Mouse (Mus musculus): ENCODE measurements around the gene Tedc2. TPM values are rescaled to one million over a fixed set of nuclear protein-coding genes. Genes with fewer than 3 reads are reported as not detected.

Gene Tedc2
- polyA plus RNA-seq, 1 experiment from 2014 or later, result 11.5 TPM

- no peak overlapping the region for H3K4me2 ChIP-seq
- no peaks in the 10 kb centered on the region for H3K27me3 ChIP-seq
- no peak overlapping the region for H3K9ac ChIP-seq
- no peak overlapping the region for H3K27ac ChIP-seq
- H3K4me1 ChIP-seq, result no peaks in the 10 kb centered on the region
- peaks cover 88% of the 10 kb centered on the region for H3K36me3 ChIP-seq
- H3K4me3 ChIP-seq, result no peak overlapping the region
- H3K9me3 ChIP-seq, result no peaks in the 10 kb centered on the region
- ATAC-seq (ENCODE audit: borderline replicate concordance, extremely low read depth, low FRiP score, low TSS enrichment), result no peak
- WGBS, result 81% methylated on average over 4 of the region's 4 CpGs
These were observed 22.8 kb upstream of the Tedc2 start for GRCm38 (mm10) chr17:24243311-24243969.

GRCm38 (mm10) chr17:24236921-24237320, 16.3 kb upstream of the Tedc2 start:
- ATAC-seq (ENCODE audit: borderline replicate concordance, extremely low read depth, low FRiP score, low TSS enrichment), result no peak
- 88% methylated on average over 7 of the region's 7 CpGs for WGBS
- no peaks in the 10 kb centered on the region for H3K27me3 ChIP-seq
- no peaks in the 10 kb centered on the region for H3K4me1 ChIP-seq
- no peak overlapping the region for H3K4me2 ChIP-seq
- H3K36me3 ChIP-seq, result peaks cover 100% of the 10 kb centered on the region
- H3K4me3 ChIP-seq, result no peak overlapping the region
- no peak overlapping the region for H3K9ac ChIP-seq
- H3K9me3 ChIP-seq, result no peaks in the 10 kb centered on the region
- no peak overlapping the region for H3K27ac ChIP-seq

GRCm38 (mm10) chr17:24236479-24236878, 15.8 kb upstream of the Tedc2 start:
- H3K27ac ChIP-seq, result no peak overlapping the region
- no peaks in the 10 kb centered on the region for H3K4me1 ChIP-seq
- H3K9ac ChIP-seq, result no peak overlapping the region
- H3K27me3 ChIP-seq, result no peaks in the 10 kb centered on the region
- 96% methylated on average over 1 of the region's 1 CpGs for WGBS
- peaks cover 99% of the 10 kb centered on the region for H3K36me3 ChIP-seq
- ATAC-seq (ENCODE audit: borderline replicate concordance, extremely low read depth, low FRiP score, low TSS enrichment), result no peak
- H3K4me2 ChIP-seq, result no peak overlapping the region
- H3K9me3 ChIP-seq, result no peaks in the 10 kb centered on the region
- no peak overlapping the region for H3K4me3 ChIP-seq

GRCm38 (mm10) chr17:24227941-24228340, 7.3 kb upstream of the Tedc2 start:
- no peak for ATAC-seq (ENCODE audit: borderline replicate concordance, extremely low read depth, low FRiP score, low TSS enrichment)
- H3K4me3 ChIP-seq, result no peak overlapping the region
- H3K9ac ChIP-seq, result no peak overlapping the region
- WGBS, result 85% methylated on average over 7 of the region's 7 CpGs
- H3K36me3 ChIP-seq, result peaks cover 93% of the 10 kb centered on the region
- no peak overlapping the region for H3K4me2 ChIP-seq
- H3K27ac ChIP-seq, result no peak overlapping the region
- no peaks in the 10 kb centered on the region for H3K27me3 ChIP-seq
- no peaks in the 10 kb centered on the region for H3K4me1 ChIP-seq
- no peaks in the 10 kb centered on the region for H3K9me3 ChIP-seq

- Histone ChIP-seq H3K4me1 (no peaks in the 10 kb centered on the region), H3K36me3 (peaks cover 86% of the 10 kb centered on the region), H3K4me3 (no peak overlapping the region), H3K4me2 (no peak overlapping the region), H3K27ac (no peak overlapping the region), H3K9ac (no peak overlapping the region), H3K27me3 (no peaks in the 10 kb centered on the region), H3K9me3 (no peaks in the 10 kb centered on the region)
- WGBS, result 91% methylated on average over 8 of the region's 8 CpGs
- ATAC-seq (ENCODE audit: borderline replicate concordance, extremely low read depth, low FRiP score, low TSS enrichment), result no peak
These were observed 6.1 kb upstream of the Tedc2 start for GRCm38 (mm10) chr17:24226721-24227120.

- Histone ChIP-seq H3K4me2 (no peak overlapping the region), H3K27ac (no peak overlapping the region), H3K27me3 (no peaks in the 10 kb centered on the region), H3K4me3 (no peak overlapping the region), H3K4me1 (0 out of 2 replicates have a peak, but pooled peaks cover 3% of the 10 kb centered on the region), H3K36me3 (peaks cover 78% of the 10 kb centered on the region), H3K9ac (no peak overlapping the region), H3K9me3 (no peaks in the 10 kb centered on the region)
- 93% methylated on average over 5 of the region's 5 CpGs for WGBS
- no peak; the same call in 1 of the 2 replicates for ATAC-seq (ENCODE audit: borderline replicate concordance, extremely low read depth, low FRiP score, low TSS enrichment)
These were observed 5.2 kb upstream of the Tedc2 start for GRCm38 (mm10) chr17:24225851-24226250.

GRCm38 (mm10) chr17:24224741-24225140, 4.1 kb upstream of the Tedc2 start:
- Histone ChIP-seq H3K27ac (no peak overlapping the region), H3K4me1 (peaks cover 8% of the 10 kb centered on the region), H3K4me2 (no peak overlapping the region), H3K27me3 (no peaks in the 10 kb centered on the region), H3K9me3 (no peaks in the 10 kb centered on the region), H3K9ac (no peak overlapping the region), H3K4me3 (no peak overlapping the region), H3K36me3 (peaks cover 67% of the 10 kb centered on the region)
- no peak for ATAC-seq (ENCODE audit: borderline replicate concordance, extremely low read depth, low FRiP score, low TSS enrichment)
- 90% methylated on average over 10 of the region's 10 CpGs for WGBS

- 83% methylated on average over 5 of the region's 5 CpGs for WGBS
- Histone ChIP-seq H3K9me3 (no peaks in the 10 kb centered on the region), H3K4me1 (peaks cover 17% of the 10 kb centered on the region), H3K4me3 (no peak overlapping the region), H3K9ac (no peak overlapping the region), H3K27ac (no peak overlapping the region), H3K27me3 (no peaks in the 10 kb centered on the region), H3K4me2 (no peak overlapping the region), H3K36me3 (peaks cover 57% of the 10 kb centered on the region)
- ATAC-seq (ENCODE audit: borderline replicate concordance, extremely low read depth, low FRiP score, low TSS enrichment), result no peak
These were observed 2.9 kb upstream of the Tedc2 start for GRCm38 (mm10) chr17:24223513-24223912.

GRCm38 (mm10) chr17:24222653-24223052, 2.0 kb upstream of the Tedc2 start:
- no peaks in the 10 kb centered on the region for H3K27me3 ChIP-seq
- ATAC-seq (ENCODE audit: borderline replicate concordance, extremely low read depth, low FRiP score, low TSS enrichment), result no peak
- H3K27ac ChIP-seq, result no peak overlapping the region
- no peak overlapping the region for H3K9ac ChIP-seq
- H3K4me2 ChIP-seq, result no peak overlapping the region
- WGBS, result 63% methylated on average over 6 of the region's 6 CpGs
- peaks cover 17% of the 10 kb centered on the region for H3K4me1 ChIP-seq
- no peak overlapping the region for H3K4me3 ChIP-seq
- H3K36me3 ChIP-seq, result peaks cover 50% of the 10 kb centered on the region
- H3K9me3 ChIP-seq, result no peaks in the 10 kb centered on the region

- H3K4me2 ChIP-seq, result no peak overlapping the region
- no peaks in the 10 kb centered on the region for H3K27me3 ChIP-seq
- peaks cover 23% of the 10 kb centered on the region for H3K4me1 ChIP-seq
- 71% methylated on average over 4 of the region's 4 CpGs for WGBS
- H3K9me3 ChIP-seq, result no peaks in the 10 kb centered on the region
- H3K27ac ChIP-seq, result no peak overlapping the region
- H3K4me3 ChIP-seq, result no peak overlapping the region
- no peak for ATAC-seq (ENCODE audit: borderline replicate concordance, extremely low read depth, low FRiP score, low TSS enrichment)
- no peak overlapping the region for H3K9ac ChIP-seq
- H3K36me3 ChIP-seq, result peaks cover 20% of the 10 kb centered on the region
These were observed 3.8 kb downstream of the Tedc2 start for GRCm38 (mm10) chr17:24216836-24217235.

- H3K9me3 ChIP-seq, result no peaks in the 10 kb centered on the region
- H3K4me3 ChIP-seq, result no peak overlapping the region
- peaks cover 40% of the 10 kb centered on the region for H3K4me1 ChIP-seq
- 0 out of 2 replicates have a peak, but pooled peaks cover 6% of the 10 kb centered on the region for H3K27me3 ChIP-seq
- H3K27ac ChIP-seq, result 0 out of 2 replicates have a peak overlapping the region, but pooled peaks have one; percentile 1
- no peak overlapping the region for H3K9ac ChIP-seq
- 53% methylated on average over 6 of the region's 6 CpGs for WGBS
- H3K4me2 ChIP-seq, result no peak overlapping the region
- peaks cover 20% of the 10 kb centered on the region for H3K36me3 ChIP-seq
- ATAC-seq (ENCODE audit: borderline replicate concordance, extremely low read depth, low FRiP score, low TSS enrichment), result no peak
These were observed 7.5 kb downstream of the Tedc2 start for GRCm38 (mm10) chr17:24213186-24213585.

GRCm38 (mm10) chr17:24212441-24213018, 8.1 kb downstream of the Tedc2 start:
- no peaks in the 10 kb centered on the region for H3K9me3 ChIP-seq
- H3K27ac ChIP-seq, result peak overlapping the region; percentile 74; the same call in 1 of the 2 replicates
- peaks cover 17% of the 10 kb centered on the region for H3K36me3 ChIP-seq
- H3K27me3 ChIP-seq, result 0 out of 2 replicates have a peak, but pooled peaks cover 12% of the 10 kb centered on the region
- peak overlapping the region; percentile 96 for H3K4me2 ChIP-seq
- H3K4me3 ChIP-seq, result peak overlapping the region; percentile 45
- H3K9ac ChIP-seq, result no peak overlapping the region
- no peak for ATAC-seq (ENCODE audit: borderline replicate concordance, extremely low read depth, low FRiP score, low TSS enrichment)
- WGBS, result 27% methylated on average over 5 of the region's 5 CpGs
- H3K4me1 ChIP-seq, result peaks cover 45% of the 10 kb centered on the region
